Mouse (Mus musculus) E14TG2a.4 (cell line): Measurements from ENCODE around the gene Mixl1.
A peak's percentile ranks its signal among the peaks of the same experiment; 100 is the strongest.

Experiments
- H3K27me3 ChIP-seq: 2 replicates; pipeline ENCODE4 v1.6.1; 2014; ENCODE audit warnings: low read length, control low read depth; ENCODE audit not compliant: insufficient read depth
- H3K36me3 ChIP-seq: 2 replicates; pipeline ENCODE4 v1.6.1; 2014; ENCODE audit warnings: low read length, control low read depth; ENCODE audit not compliant: insufficient read depth
- H3K4me1 ChIP-seq: replicated peaks from 2 replicates; pipeline ENCODE4 v1.6.1; 2014; ENCODE audit warnings: low read depth, low read length, control low read depth
- H3K4me3 ChIP-seq: replicated peaks from 2 replicates; pipeline ENCODE4 v1.5.1; 2014; ENCODE audit warnings: mild to moderate bottlenecking, low read length
- H3K9me3 ChIP-seq: 2 replicates; pipeline ENCODE4 v1.6.1; 2014; ENCODE audit warnings: low read length, control low read depth
- CTCF ChIP-seq: conservative IDR thresholded peaks from 2 replicates; pipeline ENCODE4 v1.5.1; 2014; ENCODE audit warnings: low read length
- NANOG ChIP-seq: IDR thresholded peaks from 2 replicates; pipeline ENCODE4 v1.6.1; 2014; ENCODE audit warnings: borderline replicate concordance, low read length, mixed read lengths
- POU5F1 ChIP-seq: IDR thresholded peaks from 2 replicates; pipeline ENCODE4 v1.6.1; 2014; ENCODE audit warnings: low read length, borderline replicate concordance

Gene Mixl1

GRCm38 (mm10) chr1:180696626-180697352 is at the start of gene Mixl1:
Gene Mixl1, minus strand, starts transcription at chr1:180697034.
- no peaks in the 10 kb centered on the region for H3K9me3 ChIP-seq

DNA sequence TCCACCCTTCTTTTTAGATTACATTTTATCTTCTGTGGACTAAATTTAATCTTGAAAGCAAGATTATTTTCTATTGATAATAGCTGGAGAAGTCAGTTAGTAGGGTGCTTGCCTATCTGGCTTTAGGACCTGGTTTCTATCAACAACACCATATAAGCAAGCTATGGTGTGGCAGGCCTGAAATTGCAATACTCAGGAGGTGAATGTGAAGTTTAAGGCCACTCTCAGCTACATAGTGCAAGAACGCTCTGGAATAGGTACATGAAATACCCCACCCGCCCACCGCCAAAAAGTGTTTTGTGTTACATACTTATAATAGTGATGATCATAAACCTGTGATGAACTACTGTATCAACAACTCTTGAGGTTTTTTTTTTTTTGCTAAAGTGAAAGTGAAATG is 32.4 kb upstream of the Mixl1 start:
- TF ChIP-seq POU5F1 (no peak), CTCF (no peak), NANOG (no peak)
- H3K4me3 ChIP-seq: no peak overlapping the region
- H3K27me3 ChIP-seq: peaks cover 4% of the 10 kb centered on the region; the same call in 1 of the 2 replicates
- H3K4me1 ChIP-seq: peaks cover 35% of the 10 kb centered on the region
- peaks cover 12% of the 10 kb centered on the region for H3K36me3 ChIP-seq
- H3K9me3 ChIP-seq: no peaks in the 10 kb centered on the region

More at GRCm38 (mm10) chr1:180696626-180697352, at the start of gene Mixl1:
- Histone ChIP-seq H3K36me3 (peaks cover 1% of the 10 kb centered on the region; the same call in 1 of the 2 replicates), H3K27me3 (peaks cover 62% of the 10 kb centered on the region), H3K4me3 (peak within 1 kb of the TSS; percentile 83), H3K4me1 (peaks cover 15% of the 10 kb centered on the region)
- TF ChIP-seq POU5F1 (no peak), NANOG (no peak), CTCF (no peak)

- TF ChIP-seq POU5F1: no peak
- TF ChIP-seq NANOG: no peak
- TF ChIP-seq CTCF: no peak
- Histone ChIP-seq H3K9me3 (no peaks in the 10 kb centered on the region), H3K27me3 (peaks cover 7% of the 10 kb centered on the region; the same call in 1 of the 2 replicates), H3K4me3 (peak overlapping the region; percentile 94), H3K4me1 (peaks cover 35% of the 10 kb centered on the region), H3K36me3 (no peaks in the 10 kb centered on the region)
Measured at GRCm38 (mm10) chr1:180726183-180726582, 29.3 kb upstream of the Mixl1 start.

DNA sequence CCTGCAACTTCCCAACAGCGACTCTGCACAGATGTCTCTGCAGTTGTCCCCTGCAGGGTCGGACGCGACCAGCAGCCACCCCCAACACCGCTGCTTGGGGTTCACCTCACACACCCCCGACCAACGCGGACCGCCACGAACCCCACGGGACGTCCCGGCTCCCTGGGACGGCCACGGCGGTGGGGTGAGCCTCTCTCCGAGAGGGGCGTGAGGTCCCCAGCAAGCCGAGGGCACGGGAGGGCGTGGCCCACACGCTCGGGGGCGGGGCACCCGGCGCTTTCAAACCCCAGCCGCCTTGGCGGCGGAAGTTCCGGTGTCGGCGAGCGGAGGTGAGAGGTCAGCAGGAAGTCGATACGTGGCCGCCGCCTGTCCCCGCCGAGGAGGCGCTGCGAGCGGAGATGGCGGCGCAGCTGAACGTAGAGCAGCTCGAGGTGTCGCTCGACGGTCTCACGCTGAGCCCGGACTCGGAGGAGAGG is 28.9 kb upstream of the Mixl1 start, which contains the start of gene Acbd3:
TSS of gene Acbd3 (plus strand) at position 340 of the 476 bp plus-strand sequence.
- H3K4me1 ChIP-seq: peaks cover 35% of the 10 kb centered on the region
- no peak for TF ChIP-seq NANOG
- no peak for TF ChIP-seq CTCF
- TF ChIP-seq POU5F1: no peak

DNA sequence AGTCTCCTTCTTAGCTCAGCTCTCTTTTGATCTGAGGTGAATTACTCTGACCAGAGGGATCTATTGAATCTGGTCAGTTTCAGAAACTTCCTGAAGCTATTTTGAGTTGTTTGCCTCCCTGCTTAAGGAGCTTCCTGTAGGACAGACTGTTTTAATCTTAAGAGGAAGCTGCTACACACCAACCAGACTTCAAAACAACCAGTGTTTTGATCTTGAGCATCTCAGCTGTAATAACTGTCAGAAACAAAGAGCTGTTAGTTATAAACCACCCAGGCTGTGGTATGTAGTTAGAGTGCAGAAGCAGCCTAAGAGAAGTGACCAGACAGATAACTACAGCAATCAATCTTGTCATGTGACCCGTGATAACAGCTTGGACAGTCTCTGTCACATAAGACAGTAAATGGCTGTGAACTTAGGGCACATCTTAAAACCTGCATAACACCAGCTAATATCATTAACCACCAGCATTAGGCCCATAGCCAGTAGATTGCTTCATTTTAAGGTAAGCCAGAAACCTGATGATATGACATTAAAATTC is 26.9 kb upstream of the Mixl1 start:
- H3K27me3 ChIP-seq: peaks cover 7% of the 10 kb centered on the region; the same call in 1 of the 2 replicates
- H3K36me3 ChIP-seq: no peaks in the 10 kb centered on the region
- TF ChIP-seq CTCF (no peak), NANOG (no peak), POU5F1 (no peak)

More for the DNA sequence above, 28.9 kb upstream of the Mixl1 start, which contains the start of gene Acbd3:
- Histone ChIP-seq H3K36me3 (no peaks in the 10 kb centered on the region), H3K27me3 (peaks cover 7% of the 10 kb centered on the region; the same call in 1 of the 2 replicates), H3K9me3 (no peaks in the 10 kb centered on the region), H3K4me3 (peak within 1 kb of the TSS; percentile 94)

GRCm38 (mm10) chr1:180722608-180723007 is 25.8 kb upstream of the Mixl1 start:
- Histone ChIP-seq H3K4me1 (peaks cover 20% of the 10 kb centered on the region), H3K9me3 (no peaks in the 10 kb centered on the region), H3K4me3 (no peak overlapping the region), H3K36me3 (no peaks in the 10 kb centered on the region), H3K27me3 (peaks cover 7% of the 10 kb centered on the region; the same call in 1 of the 2 replicates)
- TF ChIP-seq CTCF (no peak), NANOG (no peak), POU5F1 (no peak)

More for the DNA sequence above, 26.9 kb upstream of the Mixl1 start:
- Histone ChIP-seq H3K4me3 (no peak overlapping the region), H3K9me3 (no peaks in the 10 kb centered on the region), H3K4me1 (peaks cover 31% of the 10 kb centered on the region)

- Histone ChIP-seq H3K36me3 (no peaks in the 10 kb centered on the region), H3K9me3 (no peaks in the 10 kb centered on the region), H3K4me1 (peaks cover 5% of the 10 kb centered on the region), H3K4me3 (no peak overlapping the region), H3K27me3 (peaks cover 7% of the 10 kb centered on the region; the same call in 1 of the 2 replicates)
- no peak for TF ChIP-seq NANOG
- no peak for TF ChIP-seq POU5F1
- TF ChIP-seq CTCF: peak; percentile 98
Measured at GRCm38 (mm10) chr1:180719951-180720689, 23.3 kb upstream of the Mixl1 start.

DNA sequence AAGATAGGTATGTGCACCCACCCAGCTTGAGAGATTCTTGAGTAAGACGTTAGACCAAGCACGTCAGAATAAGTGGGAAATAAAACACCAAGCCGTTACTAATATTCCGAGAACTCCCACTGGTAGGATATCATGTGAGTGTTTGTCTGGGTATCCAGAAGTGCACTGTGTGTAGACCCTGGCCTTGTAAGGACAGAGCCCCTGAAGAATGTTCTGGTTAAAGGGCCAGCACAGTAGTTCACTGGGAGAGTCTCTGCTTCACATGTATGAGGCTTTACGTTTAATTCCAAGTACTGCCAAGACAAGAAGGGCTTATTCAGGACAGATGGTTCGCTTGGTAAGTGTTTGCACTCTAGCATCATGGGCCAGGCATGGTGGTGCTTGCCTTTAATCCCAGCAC is 22.6 kb upstream of the Mixl1 start:
- no peaks in the 10 kb centered on the region for H3K9me3 ChIP-seq
- no peaks in the 10 kb centered on the region for H3K4me1 ChIP-seq
- no peak overlapping the region for H3K4me3 ChIP-seq
- no peaks in the 10 kb centered on the region for H3K36me3 ChIP-seq
- no peak for TF ChIP-seq POU5F1
- no peak for TF ChIP-seq CTCF
- no peak for TF ChIP-seq NANOG
- H3K27me3 ChIP-seq: 0 out of 2 replicates have a peak, but pooled peaks cover 5% of the 10 kb centered on the region
